Mouse (Mus musculus): Measurements from ENCODE around the gene Ube2l6. TPM values are rescaled to one million over a fixed set of nuclear protein-coding genes. Genes with fewer than 3 reads are reported as not detected.

Gene Ube2l6
- polyA plus RNA-seq (2015; fragmentation: Illumina TruSeq; extraction: RNeasy Lipid Tissue Mini Kit (QIAGEN cat#74804); ENCODE audit: low read depth, low replicate concordance): 10.6 TPM

DNA sequence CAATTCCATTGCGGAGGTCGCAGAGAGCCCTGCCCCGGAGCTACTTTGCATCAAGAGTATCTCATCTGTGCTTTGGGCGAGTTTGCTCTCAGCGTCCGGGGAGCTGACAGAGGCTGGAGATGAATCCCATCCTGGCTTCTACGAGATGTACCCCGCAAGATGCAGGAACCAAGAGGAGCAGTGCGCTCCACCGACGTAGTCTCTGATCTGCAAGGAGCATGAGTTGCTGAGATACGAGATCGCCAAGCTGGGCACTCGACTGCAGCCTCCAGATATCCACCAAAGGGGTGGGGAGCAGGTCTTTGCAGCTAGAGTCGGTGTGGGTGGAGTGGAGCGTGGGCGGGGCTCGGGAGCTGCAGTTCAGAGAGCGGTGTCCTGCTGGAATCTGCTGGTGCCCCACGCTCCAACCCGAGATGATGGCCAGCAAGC is at the start of gene Ube2l6:
Ube2l6 (plus strand) TSS at position 336 of the 429 bp plus-strand sequence.

DNA sequence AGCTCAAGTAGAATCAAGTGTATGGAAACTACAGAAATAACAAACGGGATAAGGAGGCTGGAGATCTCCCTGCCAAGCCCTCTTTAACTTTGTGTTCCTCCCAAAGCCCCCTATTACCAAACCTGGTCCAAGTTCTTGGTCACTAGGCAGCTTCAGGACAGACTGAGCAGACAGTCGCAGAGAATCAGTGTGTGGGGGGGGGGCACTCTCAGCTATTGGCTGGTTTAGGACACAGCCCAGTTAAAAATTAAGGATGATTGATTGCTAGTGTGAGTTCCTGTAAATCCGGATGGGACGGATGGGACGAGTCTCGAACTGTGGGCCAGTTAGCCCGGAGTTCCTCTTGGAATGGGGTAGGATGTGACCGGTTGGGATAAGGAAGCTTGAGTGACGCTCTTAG is 23.4 kb upstream of the Ube2l6 start, which contains the start of gene Serping1:
Serping1 (minus strand) TSS at position 204 of the 400 bp plus-strand sequence.

DNA sequence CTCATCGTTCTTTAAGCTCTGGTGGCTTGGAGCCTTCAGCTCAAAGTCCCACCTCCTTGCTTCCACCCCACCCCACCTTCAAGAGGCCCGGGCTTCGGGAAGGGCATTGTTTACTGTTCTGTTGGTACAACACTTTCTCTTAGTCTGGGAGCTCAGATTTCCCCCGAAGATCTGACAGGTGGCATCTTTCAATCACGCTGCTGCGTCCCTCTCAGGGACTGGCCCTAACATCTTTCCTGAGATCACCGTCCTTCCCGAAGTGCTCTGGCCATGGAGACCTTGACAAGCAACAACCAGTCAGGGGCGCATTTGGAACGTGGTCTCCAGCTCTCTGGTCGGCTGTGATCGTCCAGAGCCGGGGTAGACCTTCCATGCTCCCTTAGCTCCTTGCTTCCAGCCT is 23.9 kb downstream of the Ube2l6 start, which contains the start of gene Smtnl1:
Smtnl1 (minus strand) TSS at position 101 of the 400 bp plus-strand sequence.

DNA sequence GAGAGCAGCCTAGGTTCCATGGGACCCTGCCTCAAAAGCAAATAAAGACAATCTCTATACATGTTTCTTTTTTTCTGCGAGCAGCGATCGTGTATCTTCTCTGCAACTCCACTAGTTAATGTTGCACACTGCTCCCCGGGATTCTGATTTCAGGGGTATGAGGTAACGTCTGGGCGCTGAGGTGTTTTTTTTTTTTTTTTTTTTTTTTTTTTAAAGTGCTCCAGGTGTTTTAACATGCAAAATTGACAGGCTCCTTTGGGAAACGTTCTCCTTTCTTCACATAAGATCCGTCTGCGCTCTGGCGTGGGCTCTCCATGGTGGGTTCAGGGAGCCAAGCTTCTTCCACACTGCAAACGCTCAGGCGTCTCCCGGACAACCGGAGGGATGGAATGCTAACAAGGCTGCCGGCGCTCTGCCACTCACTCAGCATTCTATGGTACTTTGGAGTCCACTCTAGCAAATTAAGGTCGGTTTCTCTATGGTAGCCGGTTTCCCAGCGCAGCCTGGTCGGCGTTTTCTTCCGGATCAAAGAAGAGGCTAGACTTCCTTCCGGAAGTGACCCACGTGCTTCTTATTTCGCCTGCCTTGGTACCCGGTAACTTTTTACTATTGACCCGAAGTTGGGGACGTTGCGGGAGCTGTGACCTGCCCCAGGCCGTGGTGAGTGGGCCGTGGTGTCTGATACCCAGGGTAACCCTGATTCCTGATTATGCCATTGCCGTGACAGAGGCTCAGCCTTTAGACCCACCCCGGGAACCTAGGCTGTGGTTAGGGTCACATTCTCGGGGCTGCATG is 28.1 kb downstream of the Ube2l6 start, which contains the start of gene Timm10:
Timm10 (plus strand) TSS at position 510 of the 795 bp plus-strand sequence.

DNA sequence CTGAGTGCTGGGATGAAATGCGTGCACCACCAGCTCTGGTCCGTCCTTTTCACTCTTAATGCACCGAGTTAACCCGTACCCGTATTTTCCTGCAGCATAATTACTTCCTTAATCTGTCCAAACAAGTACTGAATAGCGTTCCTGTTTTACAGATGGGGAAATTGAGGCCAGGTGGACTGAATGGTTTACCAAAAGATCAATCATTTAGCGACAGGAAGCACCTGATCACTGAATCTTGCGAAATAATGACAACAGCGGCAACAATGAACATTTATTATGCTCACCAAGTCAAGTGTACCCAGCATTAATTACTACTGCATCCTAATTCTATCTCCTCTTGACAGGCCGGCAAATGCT is 39.9 kb downstream of the Ube2l6 start, which contains the start of gene Slc43a1:
Slc43a1 (plus strand) TSS at position 258 of the 357 bp plus-strand sequence.

Other genes with a start within 250 kb of the Ube2l6 start
- gene Ctnnd1, start 148.1 kb upstream of the Ube2l6 start, polyA plus RNA-seq (2015; fragmentation: Illumina TruSeq; extraction: RNeasy Lipid Tissue Mini Kit (QIAGEN cat#74804); ENCODE audit: low read depth, low replicate concordance): 42.0 TPM
- not detected for gene Btbd18, start 139.7 kb upstream of the Ube2l6 start, polyA plus RNA-seq (2015; fragmentation: Illumina TruSeq; extraction: RNeasy Lipid Tissue Mini Kit (QIAGEN cat#74804); ENCODE audit: low read depth, low replicate concordance)
- 53.2 TPM for gene Selenoh, start 128.1 kb upstream of the Ube2l6 start, polyA plus RNA-seq (2015; fragmentation: Illumina TruSeq; extraction: RNeasy Lipid Tissue Mini Kit (QIAGEN cat#74804); ENCODE audit: low read depth, low replicate concordance)
- gene Gm28635, start 120.8 kb upstream of the Ube2l6 start, polyA plus RNA-seq (2015; fragmentation: Illumina TruSeq; extraction: RNeasy Lipid Tissue Mini Kit (QIAGEN cat#74804); ENCODE audit: low read depth, low replicate concordance): not detected
- gene Med19, start 120.4 kb upstream of the Ube2l6 start, polyA plus RNA-seq (2015; fragmentation: Illumina TruSeq; extraction: RNeasy Lipid Tissue Mini Kit (QIAGEN cat#74804); ENCODE audit: low read depth, low replicate concordance): 42.9 TPM
- 415 TPM for gene Tmx2, start 119.7 kb upstream of the Ube2l6 start, polyA plus RNA-seq (2015; fragmentation: Illumina TruSeq; extraction: RNeasy Lipid Tissue Mini Kit (QIAGEN cat#74804); ENCODE audit: low read depth, low replicate concordance)
- gene Zdhhc5, start 83.6 kb upstream of the Ube2l6 start, polyA plus RNA-seq (2015; fragmentation: Illumina TruSeq; extraction: RNeasy Lipid Tissue Mini Kit (QIAGEN cat#74804); ENCODE audit: low read depth, low replicate concordance): 32.1 TPM
- 10.1 TPM for gene Clp1, start 71.5 kb upstream of the Ube2l6 start, polyA plus RNA-seq (2015; fragmentation: Illumina TruSeq; extraction: RNeasy Lipid Tissue Mini Kit (QIAGEN cat#74804); ENCODE audit: low read depth, low replicate concordance)
- 87.0 TPM for gene Ypel4, start 64.8 kb upstream of the Ube2l6 start, polyA plus RNA-seq (2015; fragmentation: Illumina TruSeq; extraction: RNeasy Lipid Tissue Mini Kit (QIAGEN cat#74804); ENCODE audit: low read depth, low replicate concordance)
- gene Gm19426, start 55.2 kb upstream of the Ube2l6 start, polyA plus RNA-seq (2015; fragmentation: Illumina TruSeq; extraction: RNeasy Lipid Tissue Mini Kit (QIAGEN cat#74804); ENCODE audit: low read depth, low replicate concordance): 0.74 TPM
- gene Serping1, start 23.4 kb upstream of the Ube2l6 start, polyA plus RNA-seq (2015; fragmentation: Illumina TruSeq; extraction: RNeasy Lipid Tissue Mini Kit (QIAGEN cat#74804); ENCODE audit: low read depth, low replicate concordance): 9.7 TPM
- gene Smtnl1, start 23.8 kb downstream of the Ube2l6 start, polyA plus RNA-seq (2015; fragmentation: Illumina TruSeq; extraction: RNeasy Lipid Tissue Mini Kit (QIAGEN cat#74804); ENCODE audit: low read depth, low replicate concordance): not detected
- gene Timm10, start 28.2 kb downstream of the Ube2l6 start, polyA plus RNA-seq (2015; fragmentation: Illumina TruSeq; extraction: RNeasy Lipid Tissue Mini Kit (QIAGEN cat#74804); ENCODE audit: low read depth, low replicate concordance): 96.8 TPM
- not detected for gene Slc43a1, start 40.0 kb downstream of the Ube2l6 start, polyA plus RNA-seq (2015; fragmentation: Illumina TruSeq; extraction: RNeasy Lipid Tissue Mini Kit (QIAGEN cat#74804); ENCODE audit: low read depth, low replicate concordance)
- 36.4 TPM for gene Rtn4rl2, start 87.9 kb downstream of the Ube2l6 start, polyA plus RNA-seq (2015; fragmentation: Illumina TruSeq; extraction: RNeasy Lipid Tissue Mini Kit (QIAGEN cat#74804); ENCODE audit: low read depth, low replicate concordance)
- 1.1 TPM for gene Slc43a3, start 137.8 kb downstream of the Ube2l6 start, polyA plus RNA-seq (2015; fragmentation: Illumina TruSeq; extraction: RNeasy Lipid Tissue Mini Kit (QIAGEN cat#74804); ENCODE audit: low read depth, low replicate concordance)
- gene Prg2, start 181.6 kb downstream of the Ube2l6 start, polyA plus RNA-seq (2015; fragmentation: Illumina TruSeq; extraction: RNeasy Lipid Tissue Mini Kit (QIAGEN cat#74804); ENCODE audit: low read depth, low replicate concordance): not detected
- gene Prg3, start 189.4 kb downstream of the Ube2l6 start, polyA plus RNA-seq (2015; fragmentation: Illumina TruSeq; extraction: RNeasy Lipid Tissue Mini Kit (QIAGEN cat#74804); ENCODE audit: low read depth, low replicate concordance): not detected
- gene Ssrp1, start 238.4 kb downstream of the Ube2l6 start, polyA plus RNA-seq (2015; fragmentation: Illumina TruSeq; extraction: RNeasy Lipid Tissue Mini Kit (QIAGEN cat#74804); ENCODE audit: low read depth, low replicate concordance): 93.8 TPM
- 2.0 TPM for gene P2rx3, start 238.6 kb downstream of the Ube2l6 start, polyA plus RNA-seq (2015; fragmentation: Illumina TruSeq; extraction: RNeasy Lipid Tissue Mini Kit (QIAGEN cat#74804); ENCODE audit: low read depth, low replicate concordance)
- gene Tnks1bp1, start 249.2 kb downstream of the Ube2l6 start, polyA plus RNA-seq (2015; fragmentation: Illumina TruSeq; extraction: RNeasy Lipid Tissue Mini Kit (QIAGEN cat#74804); ENCODE audit: low read depth, low replicate concordance): 39.5 TPM